Mouse (Mus musculus) kidney, postnatal 0 days (tissue): ENCODE data around the gene Mrpl9. TPM values are rescaled to one million over a fixed set of nuclear protein-coding genes. Genes with fewer than 3 reads are reported as not detected.

ENCODE experiments used
- ATAC-seq: fragments of 200-750 bp; cut with Nextera tagmentation; replicated peaks from 2 replicates; pipeline ENCODE4 v1.8.0; 2017; ENCODE audit warnings: low read depth, moderate number of reproducible peaks, moderate TSS enrichment, moderate library complexity; ENCODE audit not compliant: low FRiP score
- DNase-seq: peaks from one replicate; pipeline ENCODE4 v3.0.0-alpha.2; 2016; ENCODE audit warnings: low spot score
- H3K27ac ChIP-seq: fragments of 300-500 bp; sonication (generic); 2 replicates; pipeline ENCODE4 v1.5.1; 2014; ENCODE audit warnings: mild to moderate bottlenecking
- H3K27me3 ChIP-seq: fragments of 300-500 bp; sonication (generic); 2 replicates; pipeline ENCODE4 v1.6.1; 2014; ENCODE audit warnings: low read length, mixed read lengths; ENCODE audit not compliant: insufficient read depth
- H3K36me3 ChIP-seq: fragments of 300-500 bp; sonication (generic); 2 replicates; pipeline ENCODE4 v1.6.1; 2014; ENCODE audit warnings: low read length, mixed read lengths; ENCODE audit not compliant: insufficient read depth
- H3K4me1 ChIP-seq: fragments of 300-500 bp; sonication (generic); replicated peaks from 2 replicates; pipeline ENCODE4 v1.6.1; 2014; ENCODE audit warnings: antibody characterized with exemption, low read length, mixed read lengths; ENCODE audit not compliant: insufficient read depth
- H3K4me2 ChIP-seq: fragments of 300-500 bp; sonication (generic); 2 replicates; pipeline ENCODE4 v1.6.1; 2014; ENCODE audit warnings: mild to moderate bottlenecking, low read length, moderate library complexity, mixed read lengths
- H3K4me3 ChIP-seq: fragments of 300-500 bp; sonication (generic); replicated peaks from 2 replicates; pipeline ENCODE4 v1.5.1; 2014; ENCODE audit warnings: low read depth, low read length
- H3K9ac ChIP-seq: fragments of 300-500 bp; sonication (generic); 2 replicates; pipeline ENCODE4 v1.6.1; 2014; ENCODE audit warnings: low read depth, low read length
- H3K9me3 ChIP-seq: fragments of 300-500 bp; sonication (generic); replicated peaks from 2 replicates; pipeline ENCODE4 v1.6.1; 2016; ENCODE audit warnings: low read length, inconsistent platforms, mixed read lengths
- CTCF ChIP-seq: IDR thresholded peaks from 2 replicates; pipeline ENCODE4 v1.5.1; 2016; ENCODE audit warnings: antibody characterized with exemption, low read depth, mild to moderate bottlenecking, moderate library complexity
- WGBS: fragments of 180-500 bp; shearing (Covaris S2); extraction: QIAGEN DNeasy Blood & Tissue Kit; methylation state at CpG from one replicate; pipeline ENCODE4 v1.1.7; 2014; 5-methylcytosine and 5-hydroxymethylcytosine counted together
- polyA plus RNA-seq: library from polyadenylated mRNA; unstranded; fragments of >200 nt; fragmentation: Nextera tagmentation; extraction: Ambion mirVana; gene quantifications from 2 replicates; pipeline ENCODE4 v1.2.1, GENCODE M21; 2015

The Mrpl9 gene
- polyA plus RNA-seq, 1 experiment from 2014 or later, result 52.7 TPM

- Histone ChIP-seq H3K9me3 (no peaks in the 10 kb centered on the region), H3K4me3 (no peak overlapping the region), H3K4me1 (no peaks in the 10 kb centered on the region), H3K36me3 (peaks cover 15% of the 10 kb centered on the region; the same call in 1 of the 2 replicates), H3K27ac (no peak overlapping the region), H3K4me2 (no peak overlapping the region), H3K27me3 (no peaks in the 10 kb centered on the region), H3K9ac (no peak overlapping the region)
- TF ChIP-seq CTCF, result no peak
- no peak for DNase-seq
- 84% methylated on average over 4 of the region's 4 CpGs for WGBS
- no peak for ATAC-seq
Measured at GRCm38 (mm10) chr3:94497162-94497561, 54.0 kb downstream of the Mrpl9 start.

Other genes starting within 250 kb of the Mrpl9 start
- gene Gm5286, start 246.6 kb upstream of the Mrpl9 start, polyA plus RNA-seq, result not detected in 2 replicates
- gene Gm4778, start 179.3 kb upstream of the Mrpl9 start, polyA plus RNA-seq, result not detected in 2 replicates
- 20.2 and 21.5 TPM in 2 replicates for gene Them4, start 133.2 kb upstream of the Mrpl9 start, polyA plus RNA-seq
- gene Them5, start 101.2 kb upstream of the Mrpl9 start, polyA plus RNA-seq, result 0.09 TPM in 1 of 2 replicates, not detected in the other
- 0.50 and 0.75 TPM in 2 replicates for gene C2cd4d, start 80.9 kb upstream of the Mrpl9 start, polyA plus RNA-seq
- 14.4 and 16.4 TPM in 2 replicates for gene Rorc, start 70.5 kb upstream of the Mrpl9 start, polyA plus RNA-seq
- 0.32 and 0.47 TPM in 2 replicates for gene Lingo4, start 44.8 kb upstream of the Mrpl9 start, polyA plus RNA-seq
- gene Tdrkh, start 30.0 kb upstream of the Mrpl9 start, polyA plus RNA-seq, result 11.1 and 12.8 TPM in 2 replicates
- 0.13 and 0.24 TPM in 2 replicates for gene Oaz3, start 597 bp downstream of the Mrpl9 start, polyA plus RNA-seq
- 0.39 and 0.50 TPM in 2 replicates for gene Celf3, start 35.0 kb downstream of the Mrpl9 start, polyA plus RNA-seq
- gene Riiad1, start 37.0 kb downstream of the Mrpl9 start, polyA plus RNA-seq, result 2.0 TPM in 2 replicates
- gene Snx27, start 139.4 kb downstream of the Mrpl9 start, polyA plus RNA-seq, result 33.4 and 39.1 TPM in 2 replicates
- gene Gm10972, start 199.8 kb downstream of the Mrpl9 start, polyA plus RNA-seq, result not detected in 2 replicates
- 9.1 and 9.2 TPM in 2 replicates for gene Tuft1, start 215.6 kb downstream of the Mrpl9 start, polyA plus RNA-seq